Mouse (Mus musculus) T-helper 1 cell (primary cell): ENCODE results near the gene Zfp592.

Experiments
- in situ Hi-C: fragments of 300-600 bp; cut with MboI, MseI; formaldehyde crosslinking; loops from one replicate; pipeline ENCODE4 v1.15.1; 2025; ENCODE audit warnings: high pct_unique_total_duplicates

The Zfp592 gene

GRCm38 (mm10) chr7:80993834-80994662, 567 bp downstream of the Zfp592 start:
- in situ Hi-C loops = no loop called here

GRCm38 (mm10) chr7:80994663-80995005, 1.2 kb downstream of the Zfp592 start:
- in situ Hi-C loops = no loop called here

- in situ Hi-C loops = no loop called here
Observed at GRCm38 (mm10) chr7:80995266-80996146, 2.0 kb downstream of the Zfp592 start.

DNA sequence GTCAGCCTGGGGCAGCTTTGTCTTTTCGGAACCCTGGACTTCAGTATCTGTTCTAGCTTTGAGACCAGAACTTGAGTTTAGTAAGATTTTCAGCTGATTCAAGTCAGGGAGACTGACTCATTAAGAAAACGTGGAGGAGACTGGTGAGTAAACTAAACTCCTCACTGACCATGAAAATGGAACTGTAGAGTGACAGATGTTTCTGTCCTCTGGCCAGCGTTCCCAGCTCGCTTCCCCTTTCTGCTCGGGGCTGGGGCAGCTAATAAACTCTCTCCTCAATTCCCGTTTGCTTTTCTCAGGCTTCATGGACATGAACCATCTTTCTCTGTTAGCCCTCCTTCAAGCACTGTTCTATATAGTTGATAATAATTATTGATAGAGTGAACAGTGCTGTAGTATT, 4.3 kb downstream of the Zfp592 start:
- in situ Hi-C loops = no loop called here

GRCm38 (mm10) chr7:80999536-80999935, 6.1 kb downstream of the Zfp592 start:
- in situ Hi-C loops = no loop called here

GRCm38 (mm10) chr7:81001844-81002243, 8.4 kb downstream of the Zfp592 start:
- in situ Hi-C loops = no loop called here

DNA sequence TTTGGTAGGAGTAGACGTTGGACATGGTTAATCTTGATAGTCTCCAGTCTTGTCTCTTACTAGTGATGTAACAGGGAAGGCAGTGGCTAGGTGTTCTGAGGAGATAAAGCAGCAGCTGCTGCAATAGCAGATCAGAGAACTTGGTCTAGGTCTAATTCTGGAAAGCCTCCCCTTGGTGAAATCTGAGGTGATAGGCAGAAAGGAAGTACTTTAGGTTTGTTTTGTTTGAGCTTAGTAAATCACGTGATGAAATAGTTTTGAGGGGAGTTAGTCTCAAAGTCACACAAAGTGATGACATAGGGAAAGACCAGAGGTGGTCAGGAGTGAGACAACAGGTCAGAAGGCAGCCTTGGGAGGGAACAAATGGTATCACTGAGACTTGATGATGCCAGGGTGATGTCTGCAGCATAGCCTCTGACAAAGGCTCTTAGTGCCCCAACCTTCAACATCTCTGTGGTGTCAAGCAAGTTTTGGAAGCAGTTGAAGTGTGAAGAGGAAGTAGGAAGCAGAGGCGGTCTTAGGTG, 11.1 kb downstream of the Zfp592 start:
- in situ Hi-C loops = no loop called here

DNA sequence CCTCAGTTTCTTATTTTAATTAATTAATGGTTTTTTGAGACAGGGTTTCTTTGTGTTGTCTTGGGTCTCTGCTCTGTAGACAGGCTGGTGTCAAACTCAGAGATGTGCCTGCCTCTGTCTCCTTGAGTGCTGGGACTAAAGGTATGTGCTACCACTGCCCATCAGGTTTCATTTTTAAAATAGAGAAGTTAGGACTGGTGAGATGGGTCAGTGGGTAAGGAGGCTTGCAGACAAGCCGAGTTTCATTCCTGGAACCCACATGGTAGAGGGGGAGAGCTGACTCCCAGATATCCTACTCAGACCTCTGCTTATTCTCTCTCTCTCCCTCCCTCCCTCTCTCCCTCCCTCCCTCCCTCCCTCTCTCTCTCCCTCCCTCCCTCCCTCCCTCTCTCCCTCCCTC, 12.5 kb downstream of the Zfp592 start:
- in situ Hi-C loops = no loop called here

DNA sequence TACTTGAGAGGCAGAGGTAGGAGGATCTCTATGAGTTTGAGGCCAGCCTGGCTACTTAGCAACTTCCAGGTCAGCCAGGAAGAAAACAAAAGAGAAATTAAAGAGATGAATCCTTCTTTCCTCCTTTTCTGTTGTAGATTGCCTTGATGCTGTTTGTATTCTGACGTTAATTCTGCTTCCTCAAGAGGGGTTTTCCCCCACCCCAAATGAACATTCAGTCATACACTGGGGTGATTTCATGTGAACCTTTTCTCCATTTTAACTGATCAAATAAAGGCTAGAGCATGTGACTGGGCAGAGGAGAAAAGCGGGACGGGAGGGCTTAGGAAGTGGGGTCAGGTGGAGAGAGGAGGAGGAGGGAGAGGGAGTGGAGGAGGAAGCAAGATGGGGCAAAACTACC, 14.8 kb downstream of the Zfp592 start:
- in situ Hi-C loops = no loop called here

GRCm38 (mm10) chr7:81011576-81011975, 18.1 kb downstream of the Zfp592 start:
- in situ Hi-C loops = no loop called here

- in situ Hi-C loops = loop anchor here (5.0 kb wide), 1 partner anchor 68 kb away; no protein-coding TSS in a partner anchor
Observed at GRCm38 (mm10) chr7:81020307-81020706, 26.8 kb downstream of the Zfp592 start.

- in situ Hi-C loops = loop anchor here (5.0 kb wide), 1 partner anchor 70 kb away; no protein-coding TSS in a partner anchor
Observed at GRCm38 (mm10) chr7:81022731-81023130, 29.2 kb downstream of the Zfp592 start.

DNA sequence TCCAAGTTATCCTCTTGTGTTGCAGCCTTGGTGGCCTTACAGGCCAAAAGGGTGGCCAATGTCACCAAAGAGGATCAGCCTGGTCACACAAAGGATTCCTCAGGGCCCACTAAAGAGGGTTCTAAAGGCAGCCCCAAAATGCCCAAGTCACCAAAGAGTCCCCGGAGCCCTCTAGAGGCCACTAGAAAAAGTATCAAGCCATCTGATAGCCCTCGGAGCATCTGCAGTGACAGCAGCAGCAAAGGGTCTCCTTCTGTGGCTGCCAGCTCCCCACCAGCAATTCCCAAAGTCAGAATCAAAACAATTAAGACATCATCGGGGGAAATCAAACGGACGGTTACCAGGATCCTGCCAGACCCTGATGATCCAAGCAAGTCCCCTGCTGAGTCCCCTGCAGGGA, 30.6 kb downstream of the Zfp592 start:
- in situ Hi-C loops = loop anchor here (5.0 kb wide), 1 partner anchor 72 kb away; no protein-coding TSS in a partner anchor

DNA sequence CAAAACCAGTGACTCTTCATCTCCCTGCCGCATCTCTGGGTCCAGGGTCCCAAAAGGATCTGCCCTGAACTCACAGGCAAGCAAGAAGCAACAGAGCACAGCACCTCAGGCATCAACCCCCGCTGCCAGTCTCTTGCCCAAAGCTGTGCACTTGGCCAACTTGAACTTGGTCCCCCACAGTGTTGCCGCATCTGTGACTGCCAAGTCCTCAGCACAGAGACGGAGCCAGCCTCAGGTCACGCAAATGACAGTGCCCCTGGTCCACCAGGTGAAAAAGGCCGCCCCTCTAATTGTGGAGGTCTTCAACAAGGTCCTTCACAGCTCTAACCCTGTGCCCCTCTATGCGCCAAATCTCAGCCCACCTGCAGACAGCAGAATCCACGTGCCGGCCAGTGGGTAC, 31.2 kb downstream of the Zfp592 start:
- in situ Hi-C loops = loop anchor here (5.0 kb wide), 1 partner anchor 72 kb away; no protein-coding TSS in a partner anchor

- in situ Hi-C loops = no loop called here
Observed at GRCm38 (mm10) chr7:81025751-81026150, 32.3 kb downstream of the Zfp592 start.

DNA sequence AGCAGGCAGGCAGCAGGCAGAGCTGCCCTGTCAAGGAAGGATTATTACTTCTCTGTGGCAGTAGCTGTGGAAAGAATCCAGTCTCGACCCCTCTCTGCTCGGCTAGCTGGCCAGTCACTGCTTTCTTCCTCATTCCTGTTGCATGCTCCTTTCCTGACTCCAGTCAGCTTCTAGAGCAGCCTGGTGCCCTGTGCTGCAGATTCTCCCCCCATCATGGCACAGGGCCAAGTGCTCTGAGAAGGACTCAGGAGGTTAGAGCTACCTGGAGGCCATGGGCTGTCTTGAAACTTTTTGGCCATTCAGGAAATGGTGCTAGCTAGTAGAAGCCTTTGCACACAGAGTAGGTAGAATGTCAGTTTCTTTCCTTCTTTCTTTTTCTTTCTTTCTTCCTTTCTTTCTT, 46.2 kb downstream of the Zfp592 start:
- in situ Hi-C loops = no loop called here

GRCm38 (mm10) chr7:81043023-81043620, 49.6 kb downstream of the Zfp592 start:
- in situ Hi-C loops = no loop called here

- in situ Hi-C loops = no loop called here
Observed at GRCm38 (mm10) chr7:81047847-81048246, 54.4 kb downstream of the Zfp592 start.

DNA sequence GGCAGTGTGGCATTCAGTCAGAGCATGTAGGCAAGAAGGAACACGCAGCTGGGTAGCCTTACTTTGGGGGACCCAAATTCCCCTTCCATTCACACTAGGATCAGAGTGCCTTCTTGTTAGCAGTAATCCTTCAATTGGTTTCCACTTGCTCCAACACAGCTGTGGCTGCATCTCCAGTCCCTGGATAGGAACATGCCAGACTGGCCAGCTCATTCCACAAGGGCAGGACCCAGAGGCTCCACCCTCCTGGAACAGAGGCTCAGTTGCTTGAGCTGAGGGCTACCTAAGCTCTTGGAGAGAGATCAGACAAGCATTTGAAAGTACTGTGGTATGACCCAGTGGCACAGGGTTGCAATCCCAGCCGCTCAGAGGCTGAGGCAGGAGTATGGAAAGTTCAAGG, 55.0 kb downstream of the Zfp592 start:
- in situ Hi-C loops = no loop called here

GRCm38 (mm10) chr7:81049966-81050365, 56.5 kb downstream of the Zfp592 start:
- in situ Hi-C loops = no loop called here

GRCm38 (mm10) chr7:81055709-81056370, 62.4 kb downstream of the Zfp592 start:
- in situ Hi-C loops = no loop called here
